In genomic region chr4:142080901-142081630, GRCm38 (mm10) we compare ENCODE assay signal across 7 mouse cellular contexts. TPM values are rescaled to one million over a fixed set of nuclear protein-coding genes. Genes with fewer than 3 reads are reported as not detected.
DNase-seq lines count a peak whose midpoint lies in the region; ATAC-seq and TF ChIP-seq lines count a peak whose summit lies in the region.

No protein-coding gene starts in this region.

- 55% methylated on average over 18 of the region's 18 CpGs for WGBS in heart, postnatal 0 days
- WGBS in stomach, embryonic 15.5 days, result 42% methylated on average over 18 of the region's 18 CpGs

- peak overlapping the region; percentile 84 for H3K27ac ChIP-seq in heart, postnatal 0 days (ENCODE audit: low read depth)
- H3K27ac ChIP-seq in stomach, embryonic 15.5 days, result peak overlapping the region; percentile 46; the same call in 1 of the 2 replicates

- TF ChIP-seq CTCF in heart, postnatal 0 days (IDR thresholded peaks at IDR 0.05; ENCODE audit: low read depth), result no peak

- no peaks in the 10 kb centered on the region for H3K36me3 ChIP-seq in heart, postnatal 0 days (replicated peaks; ENCODE audit: control insufficient read depth, insufficient read depth, low read length)
- H3K36me3 ChIP-seq in stomach, embryonic 15.5 days, result no peaks in the 10 kb centered on the region

- H3K4me2 ChIP-seq in heart, postnatal 0 days (ENCODE audit: low read depth, low read length), result peak overlapping the region; percentile 44; the same call in 1 of the 2 replicates
- H3K4me2 ChIP-seq in stomach, embryonic 15.5 days, result peak overlapping the region; percentile 97

- H3K9me3 ChIP-seq in heart, postnatal 0 days (replicated peaks; ENCODE audit: control insufficient read depth, low read length), result no peaks in the 10 kb centered on the region
- no peaks in the 10 kb centered on the region for H3K9me3 ChIP-seq in stomach, embryonic 15.5 days

- H3K4me1 ChIP-seq in heart, postnatal 0 days (ENCODE audit: control insufficient read depth, insufficient read depth), result peaks cover 53% of the 10 kb centered on the region
- peaks cover 49% of the 10 kb centered on the region for H3K4me1 ChIP-seq in stomach, embryonic 15.5 days

- TF ChIP-seq EP300 in heart, postnatal 0 days (IDR thresholded peaks at IDR 0.05; ENCODE audit: low read depth), result no peak

- peak; percentile 31 for DNase-seq in lung, postnatal 14 days
- DNase-seq in lung, postnatal 36 days, result no peak
- peak; percentile 90 to 94 for DNase-seq in cerebellum, postnatal 14 days
- DNase-seq in heart, postnatal 0 days (ENCODE audit: low spot score), result no peak
- peak; percentile 35 to 40 for DNase-seq in layer of hippocampus, adult 8-10 months (ENCODE audit: low spot score in 2 of 2)
- DNase-seq in adipocyte (ENCODE audit: low spot score), result no peak

- ATAC-seq in heart, postnatal 0 days (ENCODE audit: insufficient read depth, low read depth), result no peak
- no peak for ATAC-seq in stomach, embryonic 15.5 days (ENCODE audit: insufficient read depth, low FRiP score, low read depth)

- H3K4me3 ChIP-seq in heart, postnatal 0 days (ENCODE audit: low read depth, low read length), result no peak overlapping the region
- H3K4me3 ChIP-seq in stomach, embryonic 15.5 days (replicated peaks), result peak overlapping the region; percentile 17; the same call in 1 of the 2 replicates

- H3K9ac ChIP-seq in heart, postnatal 0 days (replicated peaks; ENCODE audit: low read depth, low read length), result no peak overlapping the region; the same call in 1 of the 2 replicates
- no peak overlapping the region for H3K9ac ChIP-seq in stomach, embryonic 15.5 days

- no peaks in the 10 kb centered on the region for H3K27me3 ChIP-seq in heart, postnatal 0 days (ENCODE audit: control insufficient read depth, insufficient read depth, low read length)
- H3K27me3 ChIP-seq in stomach, embryonic 15.5 days (replicated peaks), result no peaks in the 10 kb centered on the region

RNA-seq across cellular contexts. Expression of gene Tmem51, which starts 3.0 kb away (rescaled TPM):
- 27.7 and 34.4 TPM in 2 replicates for total RNA-seq in heart, postnatal 0 days (2014; rRNA removed; ENCODE audit: low replicate concordance)
- polyA plus RNA-seq in heart, postnatal 0 days (2015; fragmentation: Nextera tagmentation; extraction: Ambion mirVana), result 39.5 and 46.8 TPM in 2 replicates
- total RNA-seq in layer of hippocampus, adult 8-10 months (2022), result 1 to 10 TPM; 3.4 to 7.1 (median 6.0) TPM
- 62.4 and 64.8 TPM in 2 replicates for polyA plus RNA-seq in stomach, embryonic 15.5 days (2015; fragmentation: Nextera tagmentation; extraction: Ambion mirVana)

Comparison
In these comparisons a context has a peak if more than half of its experiments do, and no peak if none do; other contexts are left out.
1. DNase-seq: peak in lung, postnatal 14 days (single experiment), cerebellum, postnatal 14 days (2 of 2) and layer of hippocampus, adult 8-10 months (2 of 2); none in lung, postnatal 36 days (single experiment), heart, postnatal 0 days (single experiment) and adipocyte (single experiment).